Mouse (Mus musculus): ENCODE results near the gene Slc35g3. TPM values are rescaled to one million over a fixed set of nuclear protein-coding genes. Genes with fewer than 3 reads are reported as not detected.

Gene Slc35g3
- not detected for polyA plus RNA-seq (2015; fragmentation: Illumina TruSeq; extraction: RNeasy Lipid Tissue Mini Kit (QIAGEN cat#74804); ENCODE audit: insufficient read depth, low read depth, low replicate concordance)

GRCm38 (mm10) chr11:69761868-69762267 is at the start of gene Slc35g3:
Slc35g3 (minus strand) TSS chr11:69761968.

GRCm38 (mm10) chr11:69804972-69805909 is 43.5 kb upstream of the Slc35g3 start, which contains the start of gene Tmem102:
Tmem102 (minus strand) TSS chr11:69805624.

GRCm38 (mm10) chr11:69801379-69801977 is 39.7 kb upstream of the Slc35g3 start, which contains the start of gene Fgf11:
Fgf11 (minus strand) TSS chr11:69801857.

GRCm38 (mm10) chr11:69795168-69795982 is 33.6 kb upstream of the Slc35g3 start, which contains the start of gene Chrnb1:
Chrnb1 (minus strand) TSS chr11:69795943.

GRCm38 (mm10) chr11:69765221-69766125 is 3.7 kb upstream of the Slc35g3 start, which contains the start of gene Zbtb4:
Zbtb4 (plus strand) TSS chr11:69765912.

GRCm38 (mm10) chr11:69758478-69758970 is 3.2 kb downstream of the Slc35g3 start, which contains the start of gene Polr2a:
Polr2a (minus strand) TSS chr11:69758637.

Other genes starting within 250 kb of the Slc35g3 start
- 0.07 TPM for gene Dnah2, start 212.9 kb downstream of the Slc35g3 start, polyA plus RNA-seq (2015; fragmentation: Illumina TruSeq; extraction: RNeasy Lipid Tissue Mini Kit (QIAGEN cat#74804); ENCODE audit: insufficient read depth, low read depth, low replicate concordance)
- gene Efnb3, start 201.8 kb downstream of the Slc35g3 start, polyA plus RNA-seq (2015; fragmentation: Illumina TruSeq; extraction: RNeasy Lipid Tissue Mini Kit (QIAGEN cat#74804); ENCODE audit: insufficient read depth, low read depth, low replicate concordance) = 1.1 TPM
- 3.8 TPM for gene Wrap53, start 181.7 kb downstream of the Slc35g3 start, polyA plus RNA-seq (2015; fragmentation: Illumina TruSeq; extraction: RNeasy Lipid Tissue Mini Kit (QIAGEN cat#74804); ENCODE audit: insufficient read depth, low read depth, low replicate concordance)
- 14.2 TPM for gene Trp53, start 181.6 kb downstream of the Slc35g3 start, polyA plus RNA-seq (2015; fragmentation: Illumina TruSeq; extraction: RNeasy Lipid Tissue Mini Kit (QIAGEN cat#74804); ENCODE audit: insufficient read depth, low read depth, low replicate concordance)
- 8.9 TPM for gene Atp1b2, start 156.0 kb downstream of the Slc35g3 start, polyA plus RNA-seq (2015; fragmentation: Illumina TruSeq; extraction: RNeasy Lipid Tissue Mini Kit (QIAGEN cat#74804); ENCODE audit: insufficient read depth, low read depth, low replicate concordance)
- gene Shbg, start 144.1 kb downstream of the Slc35g3 start, polyA plus RNA-seq (2015; fragmentation: Illumina TruSeq; extraction: RNeasy Lipid Tissue Mini Kit (QIAGEN cat#74804); ENCODE audit: insufficient read depth, low read depth, low replicate concordance) = not detected
- 3.0 TPM for gene Sat2, start 139.9 kb downstream of the Slc35g3 start, polyA plus RNA-seq (2015; fragmentation: Illumina TruSeq; extraction: RNeasy Lipid Tissue Mini Kit (QIAGEN cat#74804); ENCODE audit: insufficient read depth, low read depth, low replicate concordance)
- 24.7 TPM for gene Fxr2, start 129.0 kb downstream of the Slc35g3 start, polyA plus RNA-seq (2015; fragmentation: Illumina TruSeq; extraction: RNeasy Lipid Tissue Mini Kit (QIAGEN cat#74804); ENCODE audit: insufficient read depth, low read depth, low replicate concordance)
- gene Sox15, start 106.7 kb downstream of the Slc35g3 start, polyA plus RNA-seq (2015; fragmentation: Illumina TruSeq; extraction: RNeasy Lipid Tissue Mini Kit (QIAGEN cat#74804); ENCODE audit: insufficient read depth, low read depth, low replicate concordance) = not detected
- 20.9 TPM for gene Mpdu1, start 99.3 kb downstream of the Slc35g3 start, polyA plus RNA-seq (2015; fragmentation: Illumina TruSeq; extraction: RNeasy Lipid Tissue Mini Kit (QIAGEN cat#74804); ENCODE audit: insufficient read depth, low read depth, low replicate concordance)
- 11.4 TPM for gene Cd68, start 95.8 kb downstream of the Slc35g3 start, polyA plus RNA-seq (2015; fragmentation: Illumina TruSeq; extraction: RNeasy Lipid Tissue Mini Kit (QIAGEN cat#74804); ENCODE audit: insufficient read depth, low read depth, low replicate concordance)
- 118 TPM for gene Eif4a1, start 89.5 kb downstream of the Slc35g3 start, polyA plus RNA-seq (2015; fragmentation: Illumina TruSeq; extraction: RNeasy Lipid Tissue Mini Kit (QIAGEN cat#74804); ENCODE audit: insufficient read depth, low read depth, low replicate concordance)
- 20.9 TPM for gene Senp3, start 79.9 kb downstream of the Slc35g3 start, polyA plus RNA-seq (2015; fragmentation: Illumina TruSeq; extraction: RNeasy Lipid Tissue Mini Kit (QIAGEN cat#74804); ENCODE audit: insufficient read depth, low read depth, low replicate concordance)
- 1.0 TPM for gene Tnfsf13, start 76.2 kb downstream of the Slc35g3 start, polyA plus RNA-seq (2015; fragmentation: Illumina TruSeq; extraction: RNeasy Lipid Tissue Mini Kit (QIAGEN cat#74804); ENCODE audit: insufficient read depth, low read depth, low replicate concordance)
- 12.1 TPM for gene Tnfsf12, start 66.1 kb downstream of the Slc35g3 start, polyA plus RNA-seq (2015; fragmentation: Illumina TruSeq; extraction: RNeasy Lipid Tissue Mini Kit (QIAGEN cat#74804); ENCODE audit: insufficient read depth, low read depth, low replicate concordance)
- 4.4 TPM for gene Tnfsfm13, start 65.9 kb downstream of the Slc35g3 start, polyA plus RNA-seq (2015; fragmentation: Illumina TruSeq; extraction: RNeasy Lipid Tissue Mini Kit (QIAGEN cat#74804); ENCODE audit: insufficient read depth, low read depth, low replicate concordance)
- 11.2 TPM for gene Polr2a, start 3.3 kb downstream of the Slc35g3 start, polyA plus RNA-seq (2015; fragmentation: Illumina TruSeq; extraction: RNeasy Lipid Tissue Mini Kit (QIAGEN cat#74804); ENCODE audit: insufficient read depth, low read depth, low replicate concordance)
- gene Zbtb4, start 3.9 kb upstream of the Slc35g3 start, polyA plus RNA-seq (2015; fragmentation: Illumina TruSeq; extraction: RNeasy Lipid Tissue Mini Kit (QIAGEN cat#74804); ENCODE audit: insufficient read depth, low read depth, low replicate concordance) = 7.3 TPM
- 3.0 TPM for gene Chrnb1, start 34.0 kb upstream of the Slc35g3 start, polyA plus RNA-seq (2015; fragmentation: Illumina TruSeq; extraction: RNeasy Lipid Tissue Mini Kit (QIAGEN cat#74804); ENCODE audit: insufficient read depth, low read depth, low replicate concordance)
- gene Fgf11, start 39.9 kb upstream of the Slc35g3 start, polyA plus RNA-seq (2015; fragmentation: Illumina TruSeq; extraction: RNeasy Lipid Tissue Mini Kit (QIAGEN cat#74804); ENCODE audit: insufficient read depth, low read depth, low replicate concordance) = 1.2 TPM
- 1.6 TPM for gene Tmem102, start 43.7 kb upstream of the Slc35g3 start, polyA plus RNA-seq (2015; fragmentation: Illumina TruSeq; extraction: RNeasy Lipid Tissue Mini Kit (QIAGEN cat#74804); ENCODE audit: insufficient read depth, low read depth, low replicate concordance)
- gene Gm39566, start 53.3 kb upstream of the Slc35g3 start, polyA plus RNA-seq (2015; fragmentation: Illumina TruSeq; extraction: RNeasy Lipid Tissue Mini Kit (QIAGEN cat#74804); ENCODE audit: insufficient read depth, low read depth, low replicate concordance) = not detected
- not detected for gene Spem2, start 56.5 kb upstream of the Slc35g3 start, polyA plus RNA-seq (2015; fragmentation: Illumina TruSeq; extraction: RNeasy Lipid Tissue Mini Kit (QIAGEN cat#74804); ENCODE audit: insufficient read depth, low read depth, low replicate concordance)
- gene Spem1, start 60.2 kb upstream of the Slc35g3 start, polyA plus RNA-seq (2015; fragmentation: Illumina TruSeq; extraction: RNeasy Lipid Tissue Mini Kit (QIAGEN cat#74804); ENCODE audit: insufficient read depth, low read depth, low replicate concordance) = not detected
- 6.3 TPM for gene Nlgn2, start 75.8 kb upstream of the Slc35g3 start, polyA plus RNA-seq (2015; fragmentation: Illumina TruSeq; extraction: RNeasy Lipid Tissue Mini Kit (QIAGEN cat#74804); ENCODE audit: insufficient read depth, low read depth, low replicate concordance)
- gene Tmem256, start 76.5 kb upstream of the Slc35g3 start, polyA plus RNA-seq (2015; fragmentation: Illumina TruSeq; extraction: RNeasy Lipid Tissue Mini Kit (QIAGEN cat#74804); ENCODE audit: insufficient read depth, low read depth, low replicate concordance) = 73.9 TPM
- gene Plscr3, start 84.4 kb upstream of the Slc35g3 start, polyA plus RNA-seq (2015; fragmentation: Illumina TruSeq; extraction: RNeasy Lipid Tissue Mini Kit (QIAGEN cat#74804); ENCODE audit: insufficient read depth, low read depth, low replicate concordance) = 8.3 TPM
- gene Tnk1, start 96.8 kb upstream of the Slc35g3 start, polyA plus RNA-seq (2015; fragmentation: Illumina TruSeq; extraction: RNeasy Lipid Tissue Mini Kit (QIAGEN cat#74804); ENCODE audit: insufficient read depth, low read depth, low replicate concordance) = 6.0 TPM
- not detected for gene Tmem95, start 116.0 kb upstream of the Slc35g3 start, polyA plus RNA-seq (2015; fragmentation: Illumina TruSeq; extraction: RNeasy Lipid Tissue Mini Kit (QIAGEN cat#74804); ENCODE audit: insufficient read depth, low read depth, low replicate concordance)
- gene Kctd11, start 119.4 kb upstream of the Slc35g3 start, polyA plus RNA-seq (2015; fragmentation: Illumina TruSeq; extraction: RNeasy Lipid Tissue Mini Kit (QIAGEN cat#74804); ENCODE audit: insufficient read depth, low read depth, low replicate concordance) = 1.4 TPM
- 0.87 TPM for gene Acap1, start 133.6 kb upstream of the Slc35g3 start, polyA plus RNA-seq (2015; fragmentation: Illumina TruSeq; extraction: RNeasy Lipid Tissue Mini Kit (QIAGEN cat#74804); ENCODE audit: insufficient read depth, low read depth, low replicate concordance)
- not detected for gene 2810408A11Rik, start 139.0 kb upstream of the Slc35g3 start, polyA plus RNA-seq (2015; fragmentation: Illumina TruSeq; extraction: RNeasy Lipid Tissue Mini Kit (QIAGEN cat#74804); ENCODE audit: insufficient read depth, low read depth, low replicate concordance)
- gene Neurl4, start 139.1 kb upstream of the Slc35g3 start, polyA plus RNA-seq (2015; fragmentation: Illumina TruSeq; extraction: RNeasy Lipid Tissue Mini Kit (QIAGEN cat#74804); ENCODE audit: insufficient read depth, low read depth, low replicate concordance) = 12.3 TPM
- gene Gps2, start 151.9 kb upstream of the Slc35g3 start, polyA plus RNA-seq (2015; fragmentation: Illumina TruSeq; extraction: RNeasy Lipid Tissue Mini Kit (QIAGEN cat#74804); ENCODE audit: insufficient read depth, low read depth, low replicate concordance) = 25.1 TPM
- gene Eif5a, start 160.0 kb upstream of the Slc35g3 start, polyA plus RNA-seq (2015; fragmentation: Illumina TruSeq; extraction: RNeasy Lipid Tissue Mini Kit (QIAGEN cat#74804); ENCODE audit: insufficient read depth, low read depth, low replicate concordance) = 133 TPM
- gene Ybx2, start 173.8 kb upstream of the Slc35g3 start, polyA plus RNA-seq (2015; fragmentation: Illumina TruSeq; extraction: RNeasy Lipid Tissue Mini Kit (QIAGEN cat#74804); ENCODE audit: insufficient read depth, low read depth, low replicate concordance) = 1.6 TPM
- gene Slc2a4, start 186.2 kb upstream of the Slc35g3 start, polyA plus RNA-seq (2015; fragmentation: Illumina TruSeq; extraction: RNeasy Lipid Tissue Mini Kit (QIAGEN cat#74804); ENCODE audit: insufficient read depth, low read depth, low replicate concordance) = 3.1 TPM
- 21.0 TPM for gene Cldn7, start 202.8 kb upstream of the Slc35g3 start, polyA plus RNA-seq (2015; fragmentation: Illumina TruSeq; extraction: RNeasy Lipid Tissue Mini Kit (QIAGEN cat#74804); ENCODE audit: insufficient read depth, low read depth, low replicate concordance)
- gene Ctdnep1, start 219.2 kb upstream of the Slc35g3 start, polyA plus RNA-seq (2015; fragmentation: Illumina TruSeq; extraction: RNeasy Lipid Tissue Mini Kit (QIAGEN cat#74804); ENCODE audit: insufficient read depth, low read depth, low replicate concordance) = 42.3 TPM
- 22.5 TPM for gene Elp5, start 220.5 kb upstream of the Slc35g3 start, polyA plus RNA-seq (2015; fragmentation: Illumina TruSeq; extraction: RNeasy Lipid Tissue Mini Kit (QIAGEN cat#74804); ENCODE audit: insufficient read depth, low read depth, low replicate concordance)
- gene Gabarap, start 229.2 kb upstream of the Slc35g3 start, polyA plus RNA-seq (2015; fragmentation: Illumina TruSeq; extraction: RNeasy Lipid Tissue Mini Kit (QIAGEN cat#74804); ENCODE audit: insufficient read depth, low read depth, low replicate concordance) = 186 TPM
- 15.8 TPM for gene Phf23, start 233.8 kb upstream of the Slc35g3 start, polyA plus RNA-seq (2015; fragmentation: Illumina TruSeq; extraction: RNeasy Lipid Tissue Mini Kit (QIAGEN cat#74804); ENCODE audit: insufficient read depth, low read depth, low replicate concordance)
- 6.6 TPM for gene Dvl2, start 238.6 kb upstream of the Slc35g3 start, polyA plus RNA-seq (2015; fragmentation: Illumina TruSeq; extraction: RNeasy Lipid Tissue Mini Kit (QIAGEN cat#74804); ENCODE audit: insufficient read depth, low read depth, low replicate concordance)